Mouse (Mus musculus) hindbrain, postnatal 0 days (tissue): ENCODE results near the gene Mmp2. TPM values are rescaled to one million over a fixed set of nuclear protein-coding genes. Genes with fewer than 3 reads are reported as not detected.

ENCODE experiments used
- ATAC-seq: fragments of 200-750 bp; cut with Nextera tagmentation; 2 replicates; pipeline ENCODE4 v1.8.0; 2017; ENCODE audit warnings: mild to moderate bottlenecking, moderate TSS enrichment, moderate library complexity
- DNase-seq: peaks from one replicate; pipeline ENCODE4 v3.0.0-alpha.2; 2015; ENCODE audit warnings: low spot score
- H3K27ac ChIP-seq: fragments of 300-500 bp; sonication (generic); 2 replicates; pipeline ENCODE4 v1.5.1; 2014; ENCODE audit warnings: mild to moderate bottlenecking
- H3K27me3 ChIP-seq: fragments of 300-500 bp; sonication (generic); 2 replicates; pipeline ENCODE4 v1.6.1; 2014; ENCODE audit warnings: low read length, mixed read lengths; ENCODE audit not compliant: insufficient read depth
- H3K36me3 ChIP-seq: fragments of 300-500 bp; sonication (generic); 2 replicates; pipeline ENCODE4 v1.6.1; 2014; ENCODE audit warnings: low read length, mixed read lengths; ENCODE audit not compliant: insufficient read depth
- H3K4me1 ChIP-seq: fragments of 300-500 bp; sonication (generic); 2 replicates; pipeline ENCODE4 v1.6.1; 2014; ENCODE audit warnings: antibody characterized with exemption, low read length, mixed read lengths; ENCODE audit not compliant: insufficient read depth
- H3K4me2 ChIP-seq: fragments of 300-500 bp; sonication (generic); 2 replicates; pipeline ENCODE4 v1.6.1; 2014; ENCODE audit warnings: low read depth, mild to moderate bottlenecking, low read length, moderate library complexity, mixed read lengths
- H3K4me3 ChIP-seq: fragments of 300-500 bp; sonication (generic); 2 replicates; pipeline ENCODE4 v1.5.1; 2014; ENCODE audit warnings: low read length
- H3K9ac ChIP-seq: fragments of 300-500 bp; sonication (generic); replicated peaks from 2 replicates; pipeline ENCODE4 v1.6.1; 2014; ENCODE audit warnings: mild to moderate bottlenecking, low read length, moderate library complexity, mixed read lengths
- H3K9me3 ChIP-seq: fragments of 300-500 bp; sonication (generic); 2 replicates; pipeline ENCODE4 v1.6.1; 2016; ENCODE audit warnings: low read length, mixed read lengths
- CTCF ChIP-seq: IDR thresholded peaks from 2 replicates; pipeline ENCODE4 v1.5.1; 2016; ENCODE audit warnings: antibody characterized with exemption, control low read depth, low read depth
- WGBS: fragments of 180-500 bp; shearing (Covaris S2); extraction: QIAGEN DNeasy Blood & Tissue Kit; methylation state at CpG from one replicate; pipeline ENCODE4 v1.1.7; 2014; 5-methylcytosine and 5-hydroxymethylcytosine counted together
- polyA plus RNA-seq: library from polyadenylated mRNA; unstranded; fragments of >200 nt; fragmentation: Nextera tagmentation; extraction: Ambion mirVana; gene quantifications from 2 replicates; pipeline ENCODE4 v1.2.1, GENCODE M21; 2015
- total RNA-seq: library from RNA; depleted of rRNA; stranded (reverse); fragments of >200 nt; gene quantifications from 2 replicates; pipeline ENCODE4 v1.2.3, GENCODE M21; 2014

Mmp2 gene
- total and polyA plus RNA-seq, 2 experiments from 2014 or later = 16.1 to 16.9 TPM

GRCm38 (mm10) chr8:92851381-92851780 is 24.3 kb downstream of the Mmp2 start:
- Histone ChIP-seq H3K27ac (no peak overlapping the region), H3K4me3 (no peak overlapping the region), H3K4me2 (no peak overlapping the region), H3K9me3 (no peaks in the 10 kb centered on the region), H3K9ac (no peak overlapping the region), H3K27me3 (no peaks in the 10 kb centered on the region; the same call in none of the 2 replicates), H3K4me1 (peaks cover 22% of the 10 kb centered on the region), H3K36me3 (no peaks in the 10 kb centered on the region)
- TF ChIP-seq CTCF = no peak
- ATAC-seq (no peak), DNase-seq (no peak)
- 89% methylated on average over 3 of the region's 3 CpGs for WGBS

GRCm38 (mm10) chr8:92853188-92853983 is 26.3 kb downstream of the Mmp2 start:
- no peaks in the 10 kb centered on the region for H3K36me3 ChIP-seq
- DNase-seq (no peak), ATAC-seq (no peak)
- H3K27me3 ChIP-seq = no peaks in the 10 kb centered on the region; the same call in 1 of the 2 replicates
- no peak for TF ChIP-seq CTCF
- 0 out of 2 replicates have a peak, but pooled peaks cover 10% of the 10 kb centered on the region for H3K4me1 ChIP-seq
- H3K4me2 ChIP-seq = no peak overlapping the region
- no peak overlapping the region for H3K9ac ChIP-seq
- no peak overlapping the region for H3K27ac ChIP-seq
- no peak overlapping the region for H3K4me3 ChIP-seq
- H3K9me3 ChIP-seq = no peaks in the 10 kb centered on the region
- WGBS = 49% methylated on average over 18 of the region's 18 CpGs

- H3K4me1 ChIP-seq = 0 out of 2 replicates have a peak, but pooled peaks cover 6% of the 10 kb centered on the region
- peak overlapping the region; percentile 69 for H3K4me2 ChIP-seq
- no peak for TF ChIP-seq CTCF
- H3K9me3 ChIP-seq = no peaks in the 10 kb centered on the region
- no peaks in the 10 kb centered on the region; the same call in 1 of the 2 replicates for H3K27me3 ChIP-seq
- no peaks in the 10 kb centered on the region for H3K36me3 ChIP-seq
- no peak for ATAC-seq
- H3K9ac ChIP-seq = no peak overlapping the region
- WGBS = 82% methylated on average over 3 of the region's 3 CpGs
- DNase-seq = no peak
- no peak overlapping the region for H3K27ac ChIP-seq
- peak overlapping the region; percentile 61; the same call in 1 of the 2 replicates for H3K4me3 ChIP-seq
Measured at GRCm38 (mm10) chr8:92854673-92855072, 27.6 kb downstream of the Mmp2 start.

GRCm38 (mm10) chr8:92855171-92855894 is 28.2 kb downstream of the Mmp2 start, which contains the start of gene Lpcat2:
TSS of gene Lpcat2 (plus strand) at chr8:92855339.
- no peak for TF ChIP-seq CTCF
- peak within 1 kb of the TSS; percentile 64 for H3K9ac ChIP-seq
- peak within 1 kb of the TSS; percentile 62; the same call in 1 of the 2 replicates for H3K27ac ChIP-seq
- peak; percentile 82 for DNase-seq
- peak within 1 kb of the TSS; percentile 61 for H3K4me3 ChIP-seq
- H3K4me2 ChIP-seq = peak within 1 kb of the TSS; percentile 69
- H3K4me1 ChIP-seq = 0 out of 2 replicates have a peak, but pooled peaks cover 3% of the 10 kb centered on the region
- peak; percentile 72 for ATAC-seq
- WGBS = 1% methylated on average over 50 of the region's 50 CpGs
- H3K27me3 ChIP-seq = no peaks in the 10 kb centered on the region; the same call in 1 of the 2 replicates
- no peaks in the 10 kb centered on the region for H3K36me3 ChIP-seq
- no peaks in the 10 kb centered on the region for H3K9me3 ChIP-seq

- Histone ChIP-seq H3K4me1 (0 out of 2 replicates have a peak, but pooled peaks cover 3% of the 10 kb centered on the region), H3K9me3 (no peaks in the 10 kb centered on the region), H3K4me2 (peak overlapping the region; percentile 69), H3K36me3 (no peaks in the 10 kb centered on the region), H3K4me3 (peak overlapping the region; percentile 61), H3K27ac (no peak overlapping the region), H3K9ac (no peak overlapping the region), H3K27me3 (no peaks in the 10 kb centered on the region; the same call in 1 of the 2 replicates)
- TF ChIP-seq CTCF = no peak
- 91% methylated on average over 7 of the region's 7 CpGs for WGBS
- ATAC-seq = no peak
- no peak for DNase-seq
Measured at GRCm38 (mm10) chr8:92856273-92856986, 29.3 kb downstream of the Mmp2 start.

- no peak for ATAC-seq
- no peak for DNase-seq
- 83% methylated on average over 14 of the region's 14 CpGs for WGBS
Measured at GRCm38 (mm10) chr8:92858475-92859182, 31.5 kb downstream of the Mmp2 start.

More at GRCm38 (mm10) chr8:92858475-92859182, 31.5 kb downstream of the Mmp2 start:
- Histone ChIP-seq H3K9me3 (no peaks in the 10 kb centered on the region), H3K27me3 (no peaks in the 10 kb centered on the region; the same call in 1 of the 2 replicates), H3K4me3 (no peak overlapping the region), H3K9ac (no peak overlapping the region), H3K4me1 (no peaks in the 10 kb centered on the region), H3K27ac (no peak overlapping the region), H3K36me3 (no peaks in the 10 kb centered on the region), H3K4me2 (no peak overlapping the region)
- no peak for TF ChIP-seq CTCF
